Mouse (Mus musculus) spleen, adult 2 months (tissue): ENCODE measurements around the gene Anp32a. TPM values are rescaled to one million over a fixed set of nuclear protein-coding genes. Genes with fewer than 3 reads are reported as not detected.

Experiments
- DNase-seq, 2 experiments: peaks; one replicate each; pipeline versions ENCODE4 v3.0.0 to v3.0.0-alpha.2; 2012 to 2021; ENCODE audit warnings: low spot score in 2 of 2, low read depth in 1 of 2
- H3K27ac ChIP-seq: fragments of 200-500 bp; 2 replicates; pipeline ENCODE4 v1.5.1; 2012; ENCODE audit warnings: low read length, inconsistent platforms; ENCODE audit not compliant: insufficient read depth
- H3K27me3 ChIP-seq: fragments of 200-500 bp; 2 replicates; pipeline ENCODE4 v1.6.1; 2012; ENCODE audit warnings: mild to moderate bottlenecking, moderate library complexity, low read length, inconsistent platforms; ENCODE audit not compliant: control insufficient read depth, insufficient read depth
- H3K36me3 ChIP-seq: fragments of 200-500 bp; 2 replicates; pipeline ENCODE4 v1.6.1; 2012; ENCODE audit warnings: mild to moderate bottlenecking, low read length, inconsistent platforms; ENCODE audit not compliant: control insufficient read depth, insufficient read depth
- H3K4me1 ChIP-seq: fragments of 200-500 bp; 2 replicates; pipeline ENCODE4 v1.6.1; 2011; ENCODE audit warnings: inconsistent platforms; ENCODE audit not compliant: control insufficient read depth, insufficient read depth, insufficient read length
- H3K4me3 ChIP-seq: fragments of 200-500 bp; 2 replicates; pipeline ENCODE4 v1.5.1; 2011; ENCODE audit warnings: mild to moderate bottlenecking, inconsistent platforms; ENCODE audit not compliant: insufficient read depth, insufficient read length; ENCODE audit errors: extremely low read depth
- CTCF ChIP-seq: fragments of 200-500 bp; IDR thresholded peaks from 2 replicates; pipeline ENCODE4 v1.5.1; 2011; ENCODE audit warnings: mild to moderate bottlenecking, inconsistent platforms; ENCODE audit not compliant: insufficient read depth, insufficient read length, insufficient replicate concordance; ENCODE audit errors: extremely low read depth
- POLR2A ChIP-seq: fragments of 200-500 bp; IDR thresholded peaks from 2 replicates; pipeline ENCODE4 v1.6.1; 2011; ENCODE audit warnings: low read depth, low read length, inconsistent platforms
- WGBS: fragments of 180-500 bp; shearing (Covaris S2); methylation state at CpG from one replicate; pipeline ENCODE4 v1.1.7; 2018; 5-methylcytosine and 5-hydroxymethylcytosine counted together
- polyA plus RNA-seq: library from polyadenylated mRNA; depleted of rRNA; stranded (reverse); fragments of >200 nt; gene quantifications from 2 replicates; pipeline ENCODE4 v1.2.3, GENCODE M21; 2012

The Anp32a gene
- polyA plus RNA-seq, 1 experiment, result 16.2 TPM

DNA sequence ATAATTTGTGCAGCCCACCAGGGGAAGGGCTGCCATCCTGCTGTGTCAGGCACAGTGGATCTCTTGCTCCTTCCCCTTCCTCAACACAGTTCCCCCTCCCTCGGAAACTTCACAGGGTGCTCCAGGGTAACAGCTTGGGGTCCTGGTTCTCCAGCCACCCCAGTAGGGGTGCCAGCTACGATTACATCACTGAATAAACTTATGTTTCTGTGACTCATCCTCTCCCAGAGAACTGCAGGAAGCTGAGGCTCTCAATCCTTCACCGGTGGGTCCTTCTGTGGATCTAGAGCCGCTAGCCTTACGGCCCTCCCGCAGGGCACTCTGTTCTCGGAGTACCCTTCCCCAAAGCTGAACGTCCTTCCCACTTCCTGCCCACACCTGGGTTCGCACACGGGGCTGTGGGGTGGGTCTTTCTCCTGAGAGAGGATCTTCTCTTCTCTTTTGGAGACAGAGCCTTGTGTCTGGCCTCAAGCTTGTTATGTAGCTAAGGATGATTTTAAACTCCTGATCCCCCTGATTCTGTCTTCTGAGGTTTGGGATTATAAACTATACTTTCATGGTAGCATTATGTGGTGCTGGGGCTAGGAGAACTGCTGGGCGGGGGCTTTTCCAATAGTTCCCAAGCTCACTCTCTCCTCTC, 59.6 kb downstream of the Anp32a start:
- TF ChIP-seq CTCF, result no peak
- TF ChIP-seq POLR2A, result no peak
- Histone ChIP-seq H3K4me1 (no peaks in the 10 kb centered on the region), H3K27ac (no peak overlapping the region), H3K4me3 (no peak overlapping the region), H3K36me3 (no peaks in the 10 kb centered on the region), H3K27me3 (no peaks in the 10 kb centered on the region)
- WGBS, result 35% methylated on average over 11 of the region's 11 CpGs
- DNase-seq, result no peak

DNA sequence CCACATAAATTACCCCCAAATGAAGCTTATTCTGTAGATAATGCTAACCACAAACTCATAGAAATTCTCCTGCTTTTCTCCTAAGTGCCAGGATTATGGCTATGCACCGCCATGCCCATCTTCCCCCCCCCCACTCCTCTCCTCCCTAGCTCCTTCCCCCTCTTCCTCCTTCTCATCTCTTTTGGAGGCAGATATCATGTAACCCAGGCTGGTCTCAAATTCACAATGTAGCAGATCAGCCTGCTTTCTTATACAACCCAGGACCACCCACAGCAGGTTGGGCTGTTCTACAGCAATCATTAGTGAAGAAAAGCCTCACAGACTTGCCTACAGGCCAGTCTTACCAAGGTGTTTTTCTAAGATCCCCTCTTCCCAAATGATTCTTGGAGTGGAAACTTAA, 60.5 kb downstream of the Anp32a start:
- TF ChIP-seq CTCF (no peak), POLR2A (no peak)
- H3K4me3 ChIP-seq, result no peak overlapping the region

DNA sequence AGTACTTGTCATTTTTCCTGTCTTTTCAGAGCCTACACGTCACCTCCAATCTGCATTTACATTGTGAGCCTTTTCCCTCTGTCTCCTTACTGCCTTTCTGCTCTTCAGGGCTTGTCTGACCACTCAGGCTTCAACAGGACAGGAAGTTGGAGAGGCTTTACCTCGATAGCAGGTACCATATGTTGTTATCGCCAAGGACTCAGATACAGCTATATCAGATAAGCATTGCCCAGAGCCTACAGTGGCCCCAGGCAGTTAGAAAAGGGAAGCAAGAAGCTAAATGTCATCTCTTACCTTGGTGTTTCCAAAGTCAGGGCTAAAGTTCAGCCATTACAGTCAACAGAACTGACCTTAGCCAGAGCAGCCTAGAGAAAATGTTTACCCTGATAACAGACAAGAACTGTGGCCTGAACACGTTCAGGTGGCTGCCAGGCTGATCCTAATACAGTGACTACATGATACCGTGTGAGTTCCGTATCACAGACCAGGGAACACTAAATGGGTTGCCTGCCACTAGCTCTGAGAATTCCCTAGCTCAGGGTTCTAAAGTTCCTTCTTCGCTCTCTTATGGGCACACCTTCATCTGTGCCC, 65.4 kb downstream of the Anp32a start:
- WGBS, result 69% methylated on average over 7 of the region's 7 CpGs
- H3K27ac ChIP-seq, result no peak overlapping the region
- no peak for DNase-seq

More for the DNA sequence above, 60.5 kb downstream of the Anp32a start:
- H3K4me1 ChIP-seq, result no peaks in the 10 kb centered on the region
- H3K27me3 ChIP-seq, result no peaks in the 10 kb centered on the region
- H3K36me3 ChIP-seq, result no peaks in the 10 kb centered on the region
- 95% methylated on average over 1 of the region's 1 CpGs for WGBS
- DNase-seq, result no peak
- H3K27ac ChIP-seq, result no peak overlapping the region

DNA sequence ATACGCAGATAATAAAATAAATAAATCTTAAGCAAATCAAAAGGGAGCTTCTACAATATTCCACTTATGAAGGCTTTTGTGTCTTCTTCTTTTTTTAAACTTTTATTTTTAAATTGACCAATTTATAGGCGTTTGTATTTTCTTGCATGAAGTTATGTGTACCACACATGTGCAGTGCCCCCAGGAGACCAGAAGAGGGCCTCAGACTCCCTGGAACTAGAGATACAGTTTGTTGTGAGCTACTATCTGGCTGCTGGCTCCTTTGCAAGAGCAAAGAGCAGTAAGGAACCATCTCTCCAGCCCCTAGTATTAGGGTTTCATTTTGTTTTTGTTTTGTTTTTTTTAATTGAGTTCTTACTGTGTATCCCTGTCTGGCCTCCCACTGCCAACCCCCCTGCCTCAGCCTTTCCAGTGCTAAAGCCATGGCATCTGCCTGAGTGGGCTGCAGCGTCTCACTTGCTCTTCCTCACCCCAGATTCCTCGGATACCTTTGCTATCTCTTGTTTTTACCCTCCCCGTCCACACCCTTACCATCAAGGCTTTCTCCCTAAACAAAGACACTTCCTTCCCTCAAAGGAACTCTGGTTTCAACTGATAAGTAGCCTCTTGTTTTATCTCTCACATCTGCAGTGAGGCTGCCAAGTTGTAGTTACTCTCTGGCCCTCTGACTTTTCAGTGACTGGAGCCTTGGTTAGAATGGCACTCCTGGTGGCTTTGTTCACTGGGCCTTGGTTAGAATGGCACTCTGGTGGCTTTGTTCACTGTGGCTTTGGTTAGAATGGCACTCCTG, 66.5 kb downstream of the Anp32a start:
- WGBS, result 75% methylated on average over 5 of the region's 5 CpGs
- Histone ChIP-seq H3K4me1 (peaks cover 2% of the 10 kb centered on the region; the same call in 1 of the 2 replicates), H3K27ac (no peak overlapping the region; the same call in 1 of the 2 replicates), H3K36me3 (no peaks in the 10 kb centered on the region), H3K4me3 (no peak overlapping the region), H3K27me3 (no peaks in the 10 kb centered on the region)
- TF ChIP-seq CTCF (no peak), POLR2A (no peak)
- no peak for DNase-seq

More for the DNA sequence above, 65.4 kb downstream of the Anp32a start:
- no peaks in the 10 kb centered on the region for H3K4me1 ChIP-seq
- no peak overlapping the region for H3K4me3 ChIP-seq
- no peaks in the 10 kb centered on the region for H3K36me3 ChIP-seq
- H3K27me3 ChIP-seq, result no peaks in the 10 kb centered on the region
- TF ChIP-seq CTCF (no peak), POLR2A (no peak)

DNA sequence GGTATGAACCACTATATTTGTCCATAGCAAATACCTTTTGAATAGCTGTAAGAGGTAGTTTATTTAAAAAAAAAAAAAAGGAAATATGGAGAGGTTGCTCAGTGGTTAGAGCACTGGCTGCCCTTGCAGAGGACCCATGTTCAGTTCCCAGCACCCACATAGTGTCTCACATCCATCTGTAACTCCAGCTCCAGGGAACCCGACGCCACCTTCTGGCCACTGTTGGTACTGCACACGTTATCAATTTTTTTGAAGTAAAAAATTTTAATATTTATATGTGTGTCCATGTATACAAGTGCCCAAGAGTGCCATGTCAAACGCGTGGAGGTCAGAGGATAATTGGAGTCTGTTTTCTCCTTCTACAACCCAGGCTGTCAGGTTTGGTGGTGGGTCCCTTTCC, 77.6 kb downstream of the Anp32a start:
- Histone ChIP-seq H3K27me3 (no peaks in the 10 kb centered on the region), H3K36me3 (no peaks in the 10 kb centered on the region), H3K4me1 (no peaks in the 10 kb centered on the region; the same call in 1 of the 2 replicates), H3K27ac (no peak overlapping the region), H3K4me3 (no peak overlapping the region)
- TF ChIP-seq POLR2A (no peak), CTCF (no peak)
- 67% methylated on average over 5 of the region's 5 CpGs for WGBS
- no peak for DNase-seq

DNA sequence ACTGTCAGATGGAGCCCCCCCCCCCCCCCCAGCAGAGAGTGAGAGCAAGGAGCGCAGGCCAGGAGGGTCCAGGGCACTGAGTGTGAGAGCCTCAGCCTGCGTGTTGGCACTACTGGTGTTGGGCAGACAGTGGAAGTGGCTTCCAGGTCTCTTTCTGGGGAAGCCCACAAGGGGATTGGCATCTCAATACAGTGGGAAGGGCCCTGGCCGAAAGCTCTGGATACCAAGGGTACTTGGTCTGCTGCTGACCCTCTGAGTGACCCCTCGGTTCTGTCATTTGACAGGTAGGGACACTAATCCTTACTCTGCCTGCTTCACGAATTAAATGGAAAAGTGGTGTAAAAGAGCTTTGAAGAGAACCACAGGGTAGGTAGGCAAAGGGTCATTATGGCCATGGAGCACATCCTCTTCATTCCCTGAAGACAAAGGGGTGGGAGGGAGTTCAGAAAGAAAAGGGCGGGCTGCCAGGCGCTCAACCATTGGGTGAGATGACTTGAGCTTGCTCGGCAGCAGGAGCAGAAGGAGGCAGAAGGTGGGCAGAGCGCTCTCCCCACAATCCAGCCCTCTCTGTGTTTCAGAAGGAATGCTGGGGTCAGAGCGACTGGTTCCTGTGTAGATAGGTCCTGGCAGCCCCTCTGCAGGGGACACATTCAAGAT, 79.3 kb downstream of the Anp32a start:
- peak overlapping the region; percentile 56; the same call in 1 of the 2 replicates for H3K4me3 ChIP-seq
- no peaks in the 10 kb centered on the region for H3K27me3 ChIP-seq
- H3K4me1 ChIP-seq, result peaks cover 7% of the 10 kb centered on the region; the same call in 1 of the 2 replicates
- H3K36me3 ChIP-seq, result no peaks in the 10 kb centered on the region
- no peak for DNase-seq
- TF ChIP-seq POLR2A (no peak), CTCF (no peak)
- H3K27ac ChIP-seq, result no peak overlapping the region
- WGBS, result 86% methylated on average over 10 of the region's 10 CpGs
